Mouse (Mus musculus) heart, postnatal 0 days (tissue): ENCODE results near the gene Eif2d. TPM values are rescaled to one million over a fixed set of nuclear protein-coding genes. Genes with fewer than 3 reads are reported as not detected.

Experiments
- ATAC-seq: fragments of 200-750 bp; cut with Nextera tagmentation; 2 replicates; pipeline ENCODE4 v1.8.0; 2017; ENCODE audit warnings: low read depth, moderate number of reproducible peaks, moderate library complexity; ENCODE audit not compliant: insufficient read depth
- DNase-seq: peaks from one replicate; pipeline ENCODE4 v3.0.0-alpha.2; 2016; ENCODE audit warnings: low spot score
- H3K27ac ChIP-seq: fragments of 300-500 bp; sonication (generic); 2 replicates; pipeline ENCODE4 v1.5.1; 2014; ENCODE audit warnings: low read depth, mild to moderate bottlenecking
- H3K27me3 ChIP-seq: fragments of 300-500 bp; sonication (generic); 2 replicates; pipeline ENCODE4 v1.6.1; 2014; ENCODE audit warnings: low read length, mixed read lengths; ENCODE audit not compliant: control insufficient read depth, insufficient read depth
- H3K36me3 ChIP-seq: fragments of 300-500 bp; sonication (generic); replicated peaks from 2 replicates; pipeline ENCODE4 v1.6.1; 2014; ENCODE audit warnings: low read length, mixed read lengths; ENCODE audit not compliant: control insufficient read depth, insufficient read depth
- H3K4me1 ChIP-seq: fragments of 300-500 bp; sonication (generic); 2 replicates; pipeline ENCODE4 v1.6.1; 2014; ENCODE audit warnings: antibody characterized with exemption; ENCODE audit not compliant: control insufficient read depth, insufficient read depth
- H3K4me2 ChIP-seq: fragments of 300-500 bp; sonication (generic); 2 replicates; pipeline ENCODE4 v1.6.1; 2014; ENCODE audit warnings: low read depth, mild to moderate bottlenecking, low read length, moderate library complexity
- H3K4me3 ChIP-seq: fragments of 300-500 bp; sonication (generic); 2 replicates; pipeline ENCODE4 v1.5.1; 2014; ENCODE audit warnings: low read depth, low read length
- H3K9ac ChIP-seq: fragments of 300-500 bp; sonication (generic); replicated peaks from 2 replicates; pipeline ENCODE4 v1.6.1; 2014; ENCODE audit warnings: low read depth, low read length, mixed read lengths
- H3K9me3 ChIP-seq: fragments of 300-500 bp; sonication (generic); replicated peaks from 2 replicates; pipeline ENCODE4 v1.6.1; 2016; ENCODE audit warnings: low read length; ENCODE audit not compliant: control insufficient read depth
- CTCF ChIP-seq: IDR thresholded peaks from 2 replicates; pipeline ENCODE4 v1.5.1; 2016; ENCODE audit warnings: antibody characterized with exemption, control low read depth, low read depth
- EP300 ChIP-seq: IDR thresholded peaks from 2 replicates; pipeline ENCODE4 v1.6.1; 2016; ENCODE audit warnings: antibody characterized with exemption, low read depth
- WGBS: fragments of 180-500 bp; shearing (Covaris S2); extraction: QIAGEN DNeasy Blood & Tissue Kit; methylation state at CpG from one replicate; pipeline ENCODE4 v1.1.7; 2014; 5-methylcytosine and 5-hydroxymethylcytosine counted together
- polyA plus RNA-seq: library from polyadenylated mRNA; unstranded; fragments of >200 nt; fragmentation: Nextera tagmentation; extraction: Ambion mirVana; gene quantifications from 2 replicates; pipeline ENCODE4 v1.2.1, GENCODE M21; 2015
- total RNA-seq: library from RNA; depleted of rRNA; stranded (reverse); fragments of >200 nt; gene quantifications from 2 replicates; pipeline ENCODE4 v1.2.3, GENCODE M21; 2014; ENCODE audit warnings: low replicate concordance

The Eif2d gene
- total and polyA plus RNA-seq, 2 experiments from 2014 or later = 16.6 to 39.6 TPM

DNA sequence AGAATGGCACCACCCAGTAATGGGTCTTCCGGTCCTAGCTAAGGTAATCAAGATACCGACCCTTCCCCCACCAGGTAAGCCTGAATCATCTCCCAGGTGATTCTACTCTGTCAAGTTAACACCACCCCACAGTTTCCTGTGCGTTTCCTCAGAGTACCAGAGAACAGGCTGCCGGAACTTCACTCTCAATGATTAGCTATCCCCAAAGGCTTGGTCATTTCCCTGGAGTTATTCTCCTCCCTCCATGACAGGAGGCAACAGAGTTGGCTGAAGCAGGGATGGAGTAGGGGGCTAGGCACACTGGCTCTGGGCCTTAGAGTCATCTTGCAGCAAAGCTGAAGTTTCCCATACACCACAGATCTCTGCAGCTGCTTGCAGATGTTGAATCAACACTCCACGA lies 34.9 kb downstream of the Eif2d start:
- H3K4me1 ChIP-seq = peaks cover 21% of the 10 kb centered on the region
- no peaks in the 10 kb centered on the region for H3K27me3 ChIP-seq

DNA sequence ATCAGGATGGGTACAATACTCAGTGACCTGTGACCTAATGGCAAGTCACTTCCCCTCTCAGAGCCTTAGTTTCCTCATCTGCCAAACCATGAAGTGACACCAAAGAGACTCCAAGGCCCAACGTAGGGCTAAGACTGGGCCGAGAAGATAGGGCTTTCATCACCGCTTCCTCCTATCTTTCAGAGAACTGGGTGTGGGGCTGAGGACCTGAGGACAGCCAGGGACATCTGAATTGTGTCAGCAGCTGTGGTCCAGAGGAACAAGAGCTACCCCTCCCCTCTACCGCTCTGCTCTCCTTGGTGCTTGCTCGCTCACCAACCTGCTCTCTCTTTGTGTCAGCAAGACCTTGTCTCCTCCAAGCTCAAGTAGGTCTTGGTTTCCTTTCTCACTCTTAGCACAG lies 35.7 kb downstream of the Eif2d start:
- H3K27me3 ChIP-seq = no peaks in the 10 kb centered on the region
- H3K36me3 ChIP-seq = no peaks in the 10 kb centered on the region
- DNase-seq (no peak), ATAC-seq (no peak)
- WGBS = 65% methylated on average over 5 of the region's 5 CpGs
- no peaks in the 10 kb centered on the region for H3K9me3 ChIP-seq
- no peak overlapping the region for H3K27ac ChIP-seq
- no peak for TF ChIP-seq EP300
- no peak for TF ChIP-seq CTCF
- no peak overlapping the region for H3K9ac ChIP-seq
- no peak overlapping the region for H3K4me3 ChIP-seq
- H3K4me2 ChIP-seq = no peak overlapping the region
- H3K4me1 ChIP-seq = peaks cover 21% of the 10 kb centered on the region

More for the DNA sequence above, 34.9 kb downstream of the Eif2d start:
- Histone ChIP-seq H3K9ac (no peak overlapping the region), H3K4me2 (no peak overlapping the region), H3K9me3 (no peaks in the 10 kb centered on the region), H3K36me3 (no peaks in the 10 kb centered on the region), H3K4me3 (no peak overlapping the region), H3K27ac (no peak overlapping the region)
- ATAC-seq (no peak), DNase-seq (no peak)
- no peak for TF ChIP-seq EP300
- TF ChIP-seq CTCF = no peak
- 80% methylated on average over 5 of the region's 5 CpGs for WGBS

DNA sequence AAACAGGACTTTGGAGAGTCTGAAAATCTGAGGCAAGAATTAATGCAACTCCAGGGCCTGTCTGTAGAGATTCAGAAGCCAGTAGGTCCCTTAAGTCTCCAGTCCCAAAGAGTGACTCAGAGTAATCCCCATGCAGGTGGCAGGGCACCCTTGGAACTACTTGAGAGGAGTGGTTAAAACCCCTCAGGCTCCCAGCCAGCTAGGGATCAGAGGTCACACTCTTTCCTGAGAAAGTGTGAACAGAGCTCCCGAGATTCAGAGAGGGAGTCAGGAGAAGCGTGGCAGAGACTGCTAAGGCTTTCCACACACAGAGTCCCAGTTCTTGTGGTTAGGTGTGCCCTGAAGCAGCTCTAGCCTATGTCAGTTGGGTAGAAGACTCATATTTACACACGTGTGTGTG lies 40.8 kb downstream of the Eif2d start:
- H3K27me3 ChIP-seq = no peaks in the 10 kb centered on the region
- no peaks in the 10 kb centered on the region for H3K4me1 ChIP-seq
- H3K4me2 ChIP-seq = no peak overlapping the region
- no peaks in the 10 kb centered on the region for H3K9me3 ChIP-seq
- no peak overlapping the region for H3K27ac ChIP-seq
- TF ChIP-seq EP300 (no peak), CTCF (no peak)
- ATAC-seq = no peak
- DNase-seq = no peak
- no peak overlapping the region for H3K9ac ChIP-seq
- 52% methylated on average over 3 of the region's 3 CpGs for WGBS
- no peaks in the 10 kb centered on the region for H3K36me3 ChIP-seq
- no peak overlapping the region for H3K4me3 ChIP-seq

DNA sequence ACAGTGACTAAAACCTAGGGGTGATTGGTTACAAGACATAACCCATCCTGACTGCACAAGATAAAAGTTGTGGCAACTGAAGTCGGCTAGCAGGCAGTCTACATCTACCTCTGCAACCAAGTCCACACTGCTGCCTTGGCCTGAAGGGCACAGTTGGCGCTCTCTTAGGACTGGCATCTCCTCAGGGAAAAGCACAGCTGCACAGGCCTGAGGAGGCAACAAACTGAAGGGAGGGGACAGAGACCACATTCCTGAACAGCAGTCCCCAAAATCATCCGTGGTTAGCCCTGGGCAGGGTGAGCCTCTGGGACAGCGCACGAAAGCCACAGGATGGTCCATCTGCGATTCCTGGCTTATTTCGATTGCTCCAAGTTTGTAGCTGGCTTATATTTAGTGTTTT lies 42.7 kb downstream of the Eif2d start:
- no peaks in the 10 kb centered on the region for H3K9me3 ChIP-seq
- H3K4me3 ChIP-seq = no peak overlapping the region
- H3K4me2 ChIP-seq = no peak overlapping the region
- WGBS = 79% methylated on average over 7 of the region's 7 CpGs
- no peak overlapping the region for H3K9ac ChIP-seq
- DNase-seq = no peak
- no peak for ATAC-seq
- no peaks in the 10 kb centered on the region for H3K36me3 ChIP-seq
- TF ChIP-seq EP300 (no peak), CTCF (no peak)
- no peaks in the 10 kb centered on the region for H3K27me3 ChIP-seq
- no peak overlapping the region for H3K27ac ChIP-seq
- H3K4me1 ChIP-seq = no peaks in the 10 kb centered on the region

DNA sequence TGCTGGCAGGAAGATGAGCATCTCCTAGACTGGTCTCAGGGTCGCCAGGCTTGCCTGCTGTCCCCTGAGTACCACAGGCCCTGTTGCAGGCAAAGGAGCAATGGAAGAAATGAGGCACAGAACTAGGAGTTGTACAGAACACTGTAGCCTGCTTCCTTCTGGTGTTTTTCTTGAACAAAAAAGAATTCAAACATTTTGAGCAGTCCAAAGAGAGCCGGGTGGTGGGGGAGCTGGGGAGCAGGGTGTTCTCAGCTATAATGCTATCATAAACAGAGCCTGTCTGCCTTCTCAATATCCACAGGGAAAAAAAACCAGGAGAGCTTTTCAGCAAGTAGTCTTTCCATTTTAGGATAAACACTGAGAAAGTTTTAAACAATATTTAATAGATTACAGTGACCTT lies 43.1 kb downstream of the Eif2d start:
- Histone ChIP-seq H3K27me3 (no peaks in the 10 kb centered on the region), H3K9ac (no peak overlapping the region), H3K36me3 (no peaks in the 10 kb centered on the region), H3K4me3 (no peak overlapping the region), H3K4me2 (no peak overlapping the region), H3K9me3 (no peaks in the 10 kb centered on the region), H3K4me1 (no peaks in the 10 kb centered on the region), H3K27ac (no peak overlapping the region)
- WGBS = 56% methylated on average over 2 of the region's 2 CpGs
- ATAC-seq (no peak), DNase-seq (no peak)
- TF ChIP-seq EP300 (no peak), CTCF (no peak)

DNA sequence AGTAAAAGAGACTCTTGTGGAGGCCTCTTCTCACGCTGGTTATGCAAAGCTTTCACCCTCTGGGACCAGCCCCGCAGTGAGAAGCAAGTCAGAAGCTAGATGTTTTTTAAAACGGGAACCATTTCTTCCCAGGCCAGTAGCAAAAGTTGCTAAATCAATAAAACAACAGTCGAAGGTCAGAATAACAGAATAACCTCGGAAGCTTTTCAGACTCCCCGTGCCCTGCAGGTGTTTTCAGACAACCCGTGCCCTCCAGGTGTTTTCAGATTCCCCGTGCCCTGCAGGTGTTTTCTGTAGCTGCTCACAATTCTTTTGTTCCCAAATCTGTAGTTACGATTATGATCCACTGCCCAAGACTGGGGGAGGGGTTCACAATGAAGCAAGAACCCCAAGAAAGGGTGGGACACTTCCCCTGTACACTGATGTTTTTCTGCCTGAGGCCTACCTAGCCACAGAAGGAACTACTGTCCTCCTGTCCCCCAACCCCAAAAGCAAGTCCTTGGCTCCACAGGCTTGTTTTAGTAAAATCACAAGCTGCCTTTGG lies 45.5 kb downstream of the Eif2d start:
- TF ChIP-seq CTCF (no peak), EP300 (no peak)
- Histone ChIP-seq H3K4me1 (no peaks in the 10 kb centered on the region), H3K9me3 (no peaks in the 10 kb centered on the region), H3K4me2 (peak overlapping the region; percentile 26; the same call in 1 of the 2 replicates), H3K4me3 (peak overlapping the region; percentile 23; the same call in 1 of the 2 replicates), H3K9ac (no peak overlapping the region), H3K27me3 (no peaks in the 10 kb centered on the region), H3K36me3 (no peaks in the 10 kb centered on the region), H3K27ac (no peak overlapping the region)
- WGBS = 85% methylated on average over 9 of the region's 9 CpGs
- ATAC-seq (no peak), DNase-seq (no peak)
